Mouse (Mus musculus): ENCODE measurements around the gene Clcn2.

The Clcn2 gene

DNA sequence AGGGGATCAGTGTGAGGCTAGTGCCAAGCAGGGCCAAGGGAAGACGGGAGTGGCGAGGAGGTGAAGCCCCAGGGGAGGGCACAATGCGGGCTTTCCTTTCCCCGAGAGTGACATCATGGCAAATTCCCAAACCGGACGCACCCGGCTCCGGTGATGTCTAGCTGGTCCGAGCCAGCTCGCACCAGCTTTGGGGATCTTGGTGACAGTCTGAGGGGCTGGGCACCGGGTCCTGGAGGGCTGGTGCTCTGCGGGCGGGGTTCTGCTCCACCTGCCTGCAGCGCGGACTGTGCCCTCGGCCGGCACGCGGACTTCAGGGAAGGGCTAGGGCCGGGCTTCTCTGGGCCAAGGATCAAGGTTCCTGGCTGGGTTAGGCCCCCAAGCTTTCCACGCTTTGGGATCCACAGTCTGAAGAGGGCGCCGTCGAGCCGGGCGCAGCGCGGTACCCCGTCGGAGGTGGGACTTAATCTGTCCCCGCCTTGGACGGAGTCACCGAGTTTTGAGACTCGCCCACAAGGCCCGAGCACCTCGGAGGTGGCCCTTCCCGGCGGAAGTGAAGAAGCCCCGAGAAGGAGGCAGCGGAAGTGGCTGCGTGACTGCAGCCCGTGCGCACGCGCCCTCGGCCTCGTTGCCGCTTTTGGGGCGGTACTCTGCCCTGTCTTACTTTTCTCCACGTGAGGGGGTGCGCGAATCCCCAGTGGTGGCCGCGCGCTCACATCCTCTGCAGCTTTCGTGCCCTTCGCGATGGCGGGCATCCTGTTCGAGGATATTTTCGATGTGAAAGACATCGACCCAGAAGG, at the start of gene Clcn2, which contains the start of gene Polr2h:
TSS of gene Clcn2 (minus strand) at position 566 of the 797 bp plus-strand sequence.
TSS of gene Polr2h (plus strand) at position 485 of the 797 bp plus-strand sequence.
- peak; percentile 98 for DNase-seq (ENCODE audit: low spot score)

DNA sequence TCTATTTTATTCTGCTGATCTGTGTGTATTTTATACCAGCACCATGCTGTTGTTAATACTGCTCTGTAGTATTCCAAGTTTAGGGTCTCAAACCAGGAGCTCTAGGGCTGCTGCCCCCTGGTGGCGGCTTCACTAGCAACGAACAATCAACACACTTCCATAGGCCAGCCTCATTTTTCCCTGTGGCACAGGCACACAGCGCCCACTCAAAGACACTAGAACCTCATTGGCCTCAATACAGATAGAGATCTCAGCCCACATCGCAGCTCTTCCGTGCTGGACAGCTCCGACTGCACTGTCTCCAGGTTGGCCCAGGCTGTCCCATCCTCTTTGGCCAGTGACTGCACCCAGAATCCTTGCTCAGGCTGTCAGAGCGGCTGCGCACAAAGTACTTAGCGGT, 47.7 kb upstream of the Clcn2 start:
- peak; percentile 61 for DNase-seq (ENCODE audit: low spot score)

DNA sequence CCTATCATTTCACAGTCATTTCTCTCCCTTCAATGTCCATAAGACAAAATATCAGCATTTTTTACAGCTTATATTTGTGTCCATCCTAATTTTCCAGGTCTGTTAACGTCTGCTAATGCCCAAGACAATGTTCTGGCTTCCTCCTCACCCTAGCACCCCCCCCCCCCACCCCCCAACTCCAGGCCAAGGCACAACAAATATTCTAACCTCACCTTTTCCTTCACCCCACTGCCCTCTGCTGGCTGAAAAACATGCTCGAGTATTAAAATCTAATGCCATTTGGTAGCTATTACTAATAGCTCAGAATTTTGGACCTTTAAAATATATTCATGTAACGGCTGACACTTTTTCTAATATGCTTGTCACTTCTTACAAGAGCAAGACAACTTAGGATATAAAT, 44.1 kb upstream of the Clcn2 start:
- peak; percentile 43 for DNase-seq (ENCODE audit: low spot score)

DNA sequence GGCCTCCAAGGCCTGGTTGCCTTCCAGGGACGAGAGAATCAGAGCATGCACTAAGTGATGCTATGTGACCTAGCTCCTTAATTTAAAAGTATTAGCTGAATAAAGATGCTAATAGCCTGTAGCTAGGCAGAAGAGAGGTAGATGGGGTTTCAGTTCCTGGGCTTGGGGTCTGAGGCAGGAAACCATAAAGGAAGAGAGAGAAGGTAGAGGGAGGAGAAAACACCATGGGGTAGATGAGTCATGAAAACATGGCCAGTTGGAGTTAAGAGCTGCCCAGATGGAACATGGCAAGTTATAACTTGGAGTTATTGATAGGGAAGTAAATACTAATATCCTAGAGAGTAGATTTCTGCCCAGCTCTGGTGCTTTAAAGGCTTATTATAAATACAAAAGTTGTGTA, 39.8 kb upstream of the Clcn2 start:
- DNase-seq (ENCODE audit: low spot score): no peak

DNA sequence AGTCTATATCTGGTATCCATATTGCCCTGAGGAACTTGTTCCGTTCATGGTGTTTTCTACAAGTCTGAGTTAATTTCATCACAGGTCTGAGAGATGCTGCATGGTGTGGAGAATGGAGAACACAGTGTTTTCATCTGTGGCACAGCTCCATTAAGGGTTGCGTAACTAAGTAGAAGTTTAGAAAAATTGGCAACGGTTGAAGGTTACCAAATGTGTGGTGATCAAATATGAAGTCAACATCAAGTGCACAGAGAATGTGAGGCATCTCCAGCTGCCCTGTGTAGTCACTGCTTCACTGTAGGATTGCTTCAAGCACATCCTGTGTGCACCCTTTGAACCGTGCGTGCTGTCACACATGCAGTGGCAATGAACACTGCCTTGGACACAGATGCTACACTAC, 38.5 kb upstream of the Clcn2 start:
- no peak for DNase-seq (ENCODE audit: low spot score)

DNA sequence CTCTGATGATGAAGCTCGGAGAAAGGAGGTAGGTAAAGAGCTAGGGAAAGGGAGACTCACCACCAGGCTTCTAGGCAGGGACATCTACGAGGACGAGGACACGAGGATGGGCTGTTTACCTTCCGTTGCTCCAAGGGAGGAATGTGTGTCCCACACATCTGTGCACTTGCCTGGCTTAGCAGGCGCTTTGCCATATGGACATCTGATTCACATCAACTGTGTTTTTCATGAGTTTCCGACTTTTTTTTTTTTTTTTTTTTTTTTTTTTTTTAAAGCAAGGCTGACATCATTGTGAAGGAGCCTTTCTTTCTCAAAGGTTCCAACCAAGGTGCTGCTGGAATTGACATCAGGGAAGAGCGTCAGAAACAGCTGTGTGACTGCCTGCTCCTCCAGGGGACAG, 33.0 kb upstream of the Clcn2 start:
- DNase-seq (ENCODE audit: low spot score): no peak

DNA sequence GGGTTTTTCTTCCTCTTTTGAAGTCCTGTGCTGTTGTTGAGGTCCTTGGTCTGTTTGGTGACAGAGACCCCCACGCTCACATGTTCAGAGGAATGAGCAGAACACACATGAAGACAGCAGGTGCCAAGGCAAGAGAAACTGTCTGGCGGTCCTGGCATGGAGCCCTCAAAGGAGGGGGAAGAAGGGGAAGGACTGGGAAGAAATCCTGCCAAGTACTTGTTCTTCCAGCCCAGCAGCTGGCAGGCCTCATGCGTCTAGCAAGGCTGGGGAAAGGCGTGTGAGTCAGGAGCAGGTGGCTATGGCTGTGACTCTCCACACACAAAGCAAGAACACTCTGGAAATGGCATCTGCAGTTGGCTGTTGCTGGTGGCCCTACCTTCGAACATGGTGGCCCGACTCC, 29.1 kb upstream of the Clcn2 start:
- DNase-seq (ENCODE audit: low spot score): no peak

DNA sequence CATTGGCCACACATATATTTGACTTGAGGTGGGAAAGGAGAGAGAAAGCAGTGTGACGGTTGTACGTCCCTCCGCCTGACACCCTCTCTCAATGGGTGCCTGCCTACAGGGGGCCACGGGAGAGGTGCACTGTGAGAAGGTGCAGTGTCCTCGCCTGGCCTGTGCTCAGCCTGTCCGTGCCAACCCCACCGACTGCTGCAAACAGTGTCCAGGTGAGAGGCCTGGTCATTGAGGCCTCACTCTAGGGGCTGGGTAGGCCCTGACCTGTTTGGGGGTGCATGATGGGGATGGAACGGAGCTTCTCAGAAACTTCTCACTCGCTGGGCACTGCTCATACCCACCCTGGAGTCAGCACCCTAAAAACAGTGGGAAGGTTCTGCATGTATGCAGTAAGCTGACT, 22.3 kb upstream of the Clcn2 start:
- DNase-seq (ENCODE audit: low spot score): no peak

DNA sequence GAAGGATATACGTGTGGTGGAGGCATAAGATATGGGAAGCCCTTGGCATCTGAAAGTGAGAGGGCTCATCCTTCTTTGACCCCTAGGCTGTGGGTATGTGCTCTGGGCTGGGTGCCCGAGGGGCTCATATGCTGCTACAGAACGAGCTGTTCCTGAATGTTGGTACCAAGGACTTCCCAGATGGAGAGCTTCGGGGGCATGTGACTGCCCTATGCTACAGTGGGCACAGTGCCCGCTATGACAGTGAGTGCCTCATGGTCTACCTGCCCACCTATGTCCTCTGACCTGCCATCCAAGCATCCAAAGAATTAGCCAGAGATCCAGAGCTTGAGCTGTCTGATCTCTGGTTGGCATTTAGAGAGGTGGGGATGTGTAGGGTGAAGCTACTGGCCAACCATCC, 19.3 kb upstream of the Clcn2 start:
- no peak for DNase-seq (ENCODE audit: low spot score)

DNA sequence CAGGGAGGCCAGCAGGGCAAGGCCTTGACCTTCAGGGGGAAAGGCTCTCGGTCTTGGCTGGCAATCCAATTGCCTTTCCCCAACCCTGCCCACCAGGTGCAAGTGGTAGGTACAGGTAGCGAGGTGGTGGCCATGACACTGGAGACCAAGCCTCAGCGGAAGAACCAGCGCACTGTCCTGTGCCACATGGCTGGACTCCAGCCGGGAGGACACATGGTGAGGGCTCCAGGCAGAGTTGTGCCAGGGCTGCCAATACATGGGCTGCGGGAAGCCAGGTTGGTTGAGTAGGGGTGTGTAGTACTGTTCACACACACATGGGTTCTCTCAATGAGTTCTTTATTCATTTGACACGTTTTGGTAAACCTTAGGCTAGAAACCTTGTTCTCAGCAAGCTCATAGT, 18.6 kb upstream of the Clcn2 start:
- no peak for DNase-seq (ENCODE audit: low spot score)

DNA sequence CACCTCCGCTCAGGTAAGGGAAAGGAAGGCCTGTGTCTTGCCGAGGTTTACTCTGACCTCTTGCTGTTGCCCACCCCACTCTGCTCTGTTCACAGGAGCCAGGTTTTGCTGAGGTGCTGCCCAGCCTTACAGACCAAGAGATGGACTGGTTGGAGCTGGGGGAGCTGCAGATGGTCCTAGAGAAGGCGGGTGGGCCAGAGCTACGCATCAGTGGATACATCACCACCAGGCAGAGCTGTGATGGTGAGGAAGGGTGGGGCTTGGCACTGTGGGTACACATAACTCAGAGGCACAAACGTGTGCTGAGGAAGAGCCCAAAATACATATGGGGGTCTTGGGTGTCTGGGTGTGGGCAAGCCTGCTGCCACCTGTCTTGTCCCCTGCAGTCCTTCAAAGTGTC, 18.1 kb upstream of the Clcn2 start:
- DNase-seq (ENCODE audit: low spot score): no peak

DNA sequence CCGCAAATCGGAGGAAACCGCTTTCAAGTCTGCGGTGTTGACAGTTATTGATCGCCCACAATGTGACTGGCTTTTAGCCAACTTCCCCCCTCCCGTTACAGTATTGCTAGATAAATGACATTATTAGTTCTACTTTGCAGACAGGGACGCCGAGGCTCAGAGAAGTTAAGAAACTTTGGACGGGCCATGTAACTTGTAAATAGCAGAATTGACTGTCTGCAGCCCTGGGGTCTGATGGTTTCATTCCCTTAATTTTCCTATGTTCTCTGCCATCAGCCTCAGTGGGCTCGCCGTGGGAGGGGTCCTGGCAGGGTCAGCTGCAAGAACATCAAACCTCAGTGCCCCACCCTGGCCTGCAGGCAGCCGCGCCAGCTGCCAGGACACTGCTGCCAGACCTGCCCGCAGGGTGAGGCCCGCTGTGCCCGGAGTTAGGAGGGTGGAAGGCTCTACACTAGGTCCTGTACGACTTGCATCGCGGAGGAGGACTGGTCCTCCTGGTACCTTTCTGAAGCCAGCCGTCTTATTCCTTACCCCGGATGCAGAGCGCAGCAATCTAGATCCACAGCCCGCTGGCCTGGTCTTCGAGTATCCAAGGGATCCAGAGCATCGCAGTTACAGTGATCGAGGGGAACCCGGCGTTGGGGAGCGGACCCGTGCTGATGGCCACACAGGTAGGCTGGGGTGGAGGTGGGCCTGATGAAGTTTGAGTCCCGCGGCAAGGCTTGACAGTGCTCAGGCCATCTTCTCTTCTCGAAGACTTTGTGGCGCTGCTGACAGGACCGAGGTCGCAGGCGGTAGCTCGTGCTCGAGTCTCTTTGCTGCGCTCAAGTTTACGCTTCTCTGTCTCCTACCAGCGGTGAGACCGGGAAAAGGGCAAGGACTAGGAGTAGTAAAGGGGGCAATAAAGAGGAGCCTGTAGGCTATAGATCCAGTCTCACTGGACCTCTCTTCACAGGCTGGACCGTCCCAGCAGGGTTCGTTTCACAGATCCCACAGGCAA, 16.5 kb upstream of the Clcn2 start, which contains the start of gene Thpo:
TSS of gene Thpo (minus strand) at position 781 of the 1,000 bp plus-strand sequence.
- peak; percentile 68 for DNase-seq (ENCODE audit: low spot score)

DNA sequence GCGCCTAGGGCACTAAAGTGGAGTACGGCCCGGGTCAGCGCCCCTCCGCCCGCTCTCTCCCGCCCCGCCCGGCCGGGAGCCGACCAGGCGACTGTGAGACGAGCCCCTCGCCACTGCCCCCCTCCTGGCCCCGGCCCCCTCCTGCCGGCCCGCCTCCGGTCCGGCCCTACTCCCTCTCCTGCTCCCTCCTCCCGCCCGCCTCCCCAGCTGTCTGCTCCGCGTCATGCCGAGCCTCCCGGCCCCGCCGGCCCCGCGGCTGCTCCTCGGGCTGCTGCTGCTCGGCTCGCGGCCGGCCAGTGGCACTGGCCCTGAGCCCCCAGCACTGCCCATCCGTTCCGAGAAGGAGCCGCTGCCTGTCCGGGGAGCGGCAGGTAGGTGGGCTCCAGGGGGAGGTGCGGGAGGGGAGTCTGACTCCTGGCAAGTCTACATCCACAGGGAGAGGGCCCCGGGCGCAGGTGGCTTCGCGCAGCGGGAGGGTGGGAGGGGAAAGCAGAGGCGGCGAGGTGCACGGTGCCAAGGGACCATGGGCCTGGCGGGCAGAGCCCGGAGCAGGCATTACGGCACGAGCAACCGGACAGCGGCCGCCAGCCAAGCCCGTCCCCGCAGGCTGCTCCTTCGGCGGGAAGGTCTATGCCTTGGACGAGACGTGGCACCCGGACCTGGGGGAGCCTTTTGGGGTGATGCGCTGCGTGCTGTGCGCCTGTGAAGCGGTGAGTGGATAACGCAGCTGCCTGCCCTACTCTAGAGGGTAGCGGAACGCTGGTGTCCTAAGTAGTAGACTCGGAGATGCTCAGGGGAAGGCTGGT, 15.6 kb upstream of the Clcn2 start, which contains the start of gene Chrd:
TSS of gene Chrd (plus strand) at position 203 of the 806 bp plus-strand sequence.
- peak; percentile 64 for DNase-seq (ENCODE audit: low spot score)

DNA sequence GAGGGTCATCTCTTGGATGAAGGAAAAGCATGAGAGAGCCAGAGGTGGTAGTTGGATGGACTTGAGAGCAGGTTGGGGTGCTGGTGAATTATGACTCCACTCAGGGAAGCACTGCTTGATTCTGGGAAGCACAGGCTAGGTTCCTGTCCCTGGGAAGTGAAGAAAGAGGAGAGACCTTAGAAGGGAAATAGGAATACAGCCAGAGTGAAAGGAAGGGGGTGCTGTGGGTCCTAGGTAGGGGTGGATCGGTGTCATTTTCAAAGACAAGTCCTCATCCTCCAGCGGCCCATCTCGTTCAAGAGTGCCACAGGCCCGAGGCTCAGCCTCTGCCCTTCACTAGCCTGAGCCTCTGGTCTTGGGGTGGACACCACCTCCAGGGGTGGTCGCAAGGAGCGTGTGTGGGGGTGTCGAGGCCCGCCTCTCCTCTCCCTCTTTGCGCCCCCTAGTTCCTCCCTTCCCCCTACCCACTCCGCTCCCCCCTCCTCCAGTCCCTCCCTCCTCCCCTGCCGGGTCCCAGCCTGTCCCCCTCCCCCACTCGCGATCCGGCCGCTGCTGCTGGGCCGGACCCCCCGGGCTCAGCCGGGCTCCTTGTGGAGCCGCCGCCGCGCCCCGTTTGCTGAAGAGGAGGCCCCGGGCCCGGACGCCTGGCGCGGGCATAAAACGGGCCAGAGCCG, 14.8 kb upstream of the Clcn2 start:
- peak; percentile 45 for DNase-seq (ENCODE audit: low spot score)

DNA sequence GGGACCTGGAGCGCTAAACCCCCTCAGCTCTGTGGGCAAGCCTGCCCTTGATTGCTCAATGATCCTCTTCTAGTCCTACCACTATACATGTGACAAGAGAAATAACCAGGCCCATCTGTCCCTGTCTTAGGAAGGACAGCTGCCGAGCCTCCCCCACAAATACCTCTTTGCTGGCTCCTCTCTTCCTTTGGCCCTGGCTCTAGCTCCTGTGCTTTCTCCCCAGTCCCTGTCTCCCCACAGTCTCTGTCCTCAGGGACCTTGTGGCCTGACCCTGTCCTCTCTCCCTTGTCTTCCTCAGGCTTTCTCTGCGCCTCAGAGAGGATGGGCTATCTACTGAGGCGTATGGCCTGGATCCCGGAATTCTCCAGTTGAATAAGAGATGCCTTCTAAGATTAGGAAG, 14.1 kb upstream of the Clcn2 start:
- DNase-seq (ENCODE audit: low spot score): no peak

DNA sequence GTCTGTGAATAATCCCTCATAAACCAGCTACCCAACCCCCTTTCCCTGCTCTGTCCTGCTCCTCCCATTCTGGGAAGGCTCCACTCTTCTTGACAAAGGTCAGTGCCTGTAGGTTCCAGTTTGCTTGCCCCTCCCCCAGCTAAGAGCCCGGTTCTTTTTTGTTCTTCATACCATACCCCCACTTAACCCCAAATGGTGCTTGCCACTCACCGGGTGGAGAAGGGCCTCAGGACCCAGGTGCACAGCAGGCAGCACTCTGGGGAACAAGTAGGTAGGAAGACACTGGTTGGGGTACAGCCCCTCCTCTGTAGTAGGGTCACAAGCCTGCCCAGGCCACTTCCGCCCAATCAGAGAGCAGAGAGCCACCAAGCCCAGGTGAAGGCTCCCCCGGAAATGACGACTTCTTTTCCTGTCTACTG, 12.8 kb upstream of the Clcn2 start:
- DNase-seq (ENCODE audit: low spot score): no peak

DNA sequence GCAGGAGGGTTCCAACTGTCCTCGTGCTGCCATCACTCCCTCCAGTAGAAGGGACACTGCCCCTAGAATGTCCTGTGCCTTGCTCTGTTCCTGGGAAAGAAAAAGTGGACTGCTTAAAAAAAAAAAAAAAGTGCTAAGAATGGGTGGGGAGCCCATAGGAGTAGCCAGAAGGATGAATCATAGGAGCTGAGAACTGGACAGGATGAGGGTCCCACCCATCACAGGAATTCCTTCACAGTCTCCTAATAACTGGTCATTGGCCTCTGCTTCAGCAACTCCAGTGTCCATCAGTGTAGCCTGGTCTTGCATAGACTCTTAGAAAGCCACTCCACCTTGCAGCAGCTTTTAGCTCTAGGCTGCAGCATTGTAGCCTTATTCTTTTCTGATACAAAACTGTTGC, 8.8 kb upstream of the Clcn2 start:
- DNase-seq (ENCODE audit: low spot score): no peak

DNA sequence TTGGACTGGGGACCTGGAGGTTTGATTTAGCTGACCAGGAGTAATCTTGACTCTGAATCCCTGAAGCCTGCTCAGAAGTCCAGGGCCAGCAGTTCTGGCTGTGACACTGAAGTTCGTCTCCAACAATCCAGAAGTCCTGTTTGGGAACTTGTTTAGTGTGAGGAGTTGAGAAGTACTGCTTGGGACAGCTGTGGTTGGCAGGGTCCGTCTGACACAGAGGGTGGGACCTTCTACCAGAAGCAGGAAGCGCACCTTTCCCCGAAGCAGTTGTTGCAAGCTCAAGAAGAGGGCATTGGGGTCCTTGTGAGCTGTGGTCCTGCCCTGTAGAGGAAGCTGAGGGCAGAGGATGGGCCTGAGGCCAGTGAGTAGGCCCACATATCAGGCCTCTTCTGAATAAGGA, 8.2 kb upstream of the Clcn2 start:
- DNase-seq (ENCODE audit: low spot score): no peak

DNA sequence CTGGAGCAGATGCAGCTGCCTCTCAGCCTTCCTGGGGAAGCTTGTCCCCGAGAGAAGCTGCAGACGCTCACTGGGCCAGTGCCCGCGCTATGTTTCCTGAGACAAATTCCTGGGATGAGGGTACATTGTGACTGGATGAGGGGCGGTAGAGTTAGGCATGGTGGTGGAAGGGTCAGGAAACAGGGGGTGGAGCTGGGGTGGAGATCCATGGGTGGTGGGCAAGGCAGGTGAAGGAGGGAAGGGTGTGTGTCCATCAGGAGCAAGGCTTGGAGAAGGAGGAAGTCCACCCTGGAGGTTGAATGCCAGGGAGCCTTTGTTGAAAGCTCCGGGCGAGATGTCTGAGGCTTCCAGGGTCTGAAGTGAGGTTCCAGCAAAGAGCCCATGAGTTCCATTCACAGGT, 7.8 kb upstream of the Clcn2 start:
- no peak for DNase-seq (ENCODE audit: low spot score)

DNA sequence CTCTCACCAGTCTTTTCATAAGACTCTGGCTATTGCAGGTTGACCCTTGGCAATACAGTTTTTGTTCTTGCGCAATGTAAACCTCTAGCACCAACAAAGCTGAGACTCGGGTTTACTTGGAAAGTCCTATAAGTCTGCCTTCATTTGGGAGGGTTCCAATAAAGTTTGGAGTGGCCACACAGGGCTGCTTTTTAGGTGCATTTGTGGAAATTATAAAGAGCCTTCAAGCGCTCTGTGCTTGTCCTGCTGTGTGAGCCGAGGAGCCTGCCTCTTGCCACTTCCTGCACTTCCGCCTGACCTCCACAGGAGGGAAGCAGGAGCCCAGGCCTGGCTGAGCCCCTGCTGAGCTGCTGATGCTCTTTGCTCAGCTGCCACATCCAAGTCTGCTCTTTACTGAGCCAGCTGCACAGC, 6.8 kb upstream of the Clcn2 start:
- peak; percentile 69 for DNase-seq (ENCODE audit: low spot score)

DNA sequence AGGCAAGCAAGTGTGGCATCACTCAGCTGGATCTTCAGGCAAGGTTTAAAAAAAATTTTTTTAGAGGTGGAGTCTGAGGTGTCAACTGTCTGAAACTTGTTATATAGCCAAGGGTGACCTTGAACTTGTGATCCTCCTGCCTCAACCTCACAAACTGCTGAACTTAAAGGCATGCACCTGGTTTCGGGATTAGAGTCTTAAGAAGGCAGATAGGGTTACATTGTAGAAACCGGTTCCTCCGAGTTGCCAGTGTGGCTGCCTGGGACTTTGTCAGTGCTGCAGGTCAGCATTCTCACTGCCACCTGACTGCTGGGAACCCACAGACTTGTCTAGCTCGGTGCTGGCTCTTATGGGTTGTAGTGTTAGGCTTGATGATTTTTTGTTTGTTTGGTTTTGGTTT, 5.7 kb upstream of the Clcn2 start:
- no peak for DNase-seq (ENCODE audit: low spot score)

All from embryo, embryonic 10 days (tissue).